Mouse (Mus musculus) cortical plate, adult 2 months (tissue): ENCODE results near the gene Synj2.

Experiments
- CTCF ChIP-seq: fragments of 200-500 bp; IDR thresholded peaks from 2 replicates; pipeline ENCODE4 v1.5.1; 2011; ENCODE audit warnings: mild to moderate bottlenecking, control low read depth, low read length; ENCODE audit not compliant: insufficient read depth; ENCODE audit errors: extremely low read depth
- POLR2A ChIP-seq: fragments of 200-500 bp; IDR thresholded peaks from 2 replicates; pipeline ENCODE4 v1.6.1; 2011; ENCODE audit warnings: mild to moderate bottlenecking, low read length, control low read depth; ENCODE audit not compliant: insufficient read depth; ENCODE audit errors: extremely low read depth

DNA sequence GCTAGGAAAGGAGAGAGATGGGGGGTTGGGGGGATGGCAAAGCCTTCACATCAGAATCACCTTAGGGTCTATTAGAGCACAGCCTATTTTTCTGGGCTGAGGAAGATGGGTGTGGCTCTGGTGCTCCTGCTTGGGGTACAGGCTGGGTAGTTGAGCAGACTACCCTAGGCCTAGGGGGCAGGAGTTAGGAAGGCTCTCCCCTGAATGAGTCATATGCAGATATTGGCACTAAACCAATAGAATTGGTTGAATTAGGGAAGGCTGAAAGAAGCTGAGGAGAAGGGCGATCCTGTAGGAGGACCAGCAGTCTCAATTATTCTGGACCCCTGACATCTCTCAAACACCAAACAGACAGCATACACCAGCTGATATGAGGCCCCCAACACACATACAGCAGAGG, 44.2 kb downstream of the Synj2 start:
- no peak for TF ChIP-seq CTCF
- no peak for TF ChIP-seq POLR2A
